Mouse (Mus musculus) spleen, adult 2 months (tissue): Measurements from ENCODE around the gene Rrnad1.

Source experiments
- CTCF ChIP-seq: fragments of 200-500 bp; IDR thresholded peaks from 2 replicates; pipeline ENCODE4 v1.5.1; 2011; ENCODE audit warnings: mild to moderate bottlenecking, inconsistent platforms; ENCODE audit not compliant: insufficient read depth, insufficient read length, insufficient replicate concordance; ENCODE audit errors: extremely low read depth
- POLR2A ChIP-seq: fragments of 200-500 bp; IDR thresholded peaks from 2 replicates; pipeline ENCODE4 v1.6.1; 2011; ENCODE audit warnings: low read depth, low read length, inconsistent platforms

DNA sequence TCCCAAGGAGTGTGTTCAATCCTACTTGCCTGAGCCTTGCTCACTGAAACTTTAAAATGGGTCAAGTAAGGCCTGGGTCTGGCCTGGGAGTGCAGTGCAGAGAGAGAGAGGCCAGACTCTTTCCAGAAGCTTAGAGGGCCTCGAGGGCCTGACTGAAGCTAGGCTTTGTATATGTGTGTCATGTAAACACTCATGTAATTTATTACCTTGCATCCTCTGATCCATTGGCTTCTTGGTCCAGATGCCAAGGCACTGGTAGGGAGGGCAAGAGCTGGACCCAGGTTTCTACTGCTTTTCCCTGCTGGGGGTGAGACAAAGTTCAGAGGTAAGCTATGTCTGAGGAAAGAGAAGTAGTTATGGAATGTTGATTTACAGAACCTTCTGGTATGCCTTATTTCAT is 22.6 kb downstream of the Rrnad1 start:
- TF ChIP-seq POLR2A (no peak), CTCF (no peak)
